Comparison of ENCODE assay signal across 8 mouse cellular contexts in the genomic region with DNA sequence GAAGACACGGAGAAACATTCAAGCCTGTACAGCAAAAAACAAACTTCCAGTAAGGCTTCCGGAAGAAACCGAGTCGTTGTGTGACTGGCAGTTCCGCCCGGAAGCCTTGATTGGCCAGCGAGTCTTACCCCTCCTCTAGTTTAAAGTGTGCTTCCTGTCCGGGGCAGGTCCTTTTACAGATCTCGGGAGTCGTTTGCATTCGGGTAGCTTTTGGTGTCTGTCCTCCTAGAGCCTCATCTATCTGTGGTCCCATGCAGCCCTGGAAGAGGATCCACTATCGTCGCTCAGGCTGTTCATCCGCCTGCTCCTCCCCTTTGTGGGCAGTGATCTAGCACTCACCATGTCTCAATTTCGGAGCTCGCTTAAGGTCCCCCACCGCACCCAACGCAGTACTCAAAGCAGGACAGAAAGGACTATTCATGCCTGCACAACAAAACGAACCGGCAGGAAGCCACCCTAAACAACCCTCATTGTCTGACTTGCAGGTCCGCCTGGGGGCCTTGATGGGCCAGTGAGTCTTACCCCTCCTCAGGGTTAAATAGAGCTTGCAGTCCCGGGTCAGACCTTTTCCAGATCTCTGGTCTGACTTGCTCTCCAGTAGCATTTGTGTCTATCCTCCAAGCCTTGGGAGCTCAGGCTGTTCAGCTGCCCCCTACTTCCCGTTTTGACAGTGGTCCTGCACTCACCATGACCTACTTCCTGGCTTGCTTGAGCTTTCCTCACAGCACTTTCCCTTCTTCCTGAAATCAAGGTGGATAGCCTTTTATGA. TPM values are rescaled to one million over a fixed set of nuclear protein-coding genes. Genes with fewer than 3 reads are reported as not detected.
DNase-seq lines count a peak whose midpoint lies in the region; ATAC-seq and TF ChIP-seq lines count a peak whose summit lies in the region.

Gene Zfp825, minus strand, starts transcription at position 82 of the 769 bp plus-strand sequence.

- H3K27me3 ChIP-seq in embryonic facial prominence, embryonic 15.5 days: no peaks in the 10 kb centered on the region
- no peaks in the 10 kb centered on the region for H3K27me3 ChIP-seq in limb, embryonic 14.5 days (ENCODE audit: control insufficient read depth, insufficient read depth, low read length)
- H3K27me3 ChIP-seq in midbrain, postnatal 0 days (ENCODE audit: insufficient read depth, low read length): no peaks in the 10 kb centered on the region

- TF ChIP-seq CTCF in bone marrow, adult 2 months (IDR thresholded peaks at IDR 0.05; ENCODE audit: control insufficient read depth, insufficient read depth, low read length): no peak
- TF ChIP-seq CTCF in midbrain, postnatal 0 days (IDR thresholded peaks at IDR 0.05): peak; percentile 25

- ATAC-seq in embryonic facial prominence, embryonic 15.5 days (ENCODE audit: insufficient number of reproducible peaks, low FRiP score, low TSS enrichment, low read depth): peak; percentile 93
- peak; percentile 97 for ATAC-seq in limb, embryonic 14.5 days (ENCODE audit: low FRiP score, low read depth)
- ATAC-seq in midbrain, postnatal 0 days (ENCODE audit: low FRiP score): peak; percentile 99

- H3K4me3 ChIP-seq in bone marrow, adult 2 months (replicated peaks; ENCODE audit: control insufficient read depth, low read depth, low read length): peak within 1 kb of the TSS; percentile 84
- H3K4me3 ChIP-seq in embryonic facial prominence, embryonic 15.5 days (replicated peaks): peak within 1 kb of the TSS; percentile 59
- H3K4me3 ChIP-seq in limb, embryonic 14.5 days (replicated peaks; ENCODE audit: low read length): peak within 1 kb of the TSS; percentile 60
- peak within 1 kb of the TSS; percentile 61 for H3K4me3 ChIP-seq in midbrain, postnatal 0 days (ENCODE audit: low read depth, low read length)

- 0 out of 2 replicates have a peak, but pooled peaks have one; percentile 30 for TF ChIP-seq POLR2A in bone marrow, adult 2 months (IDR thresholded peaks at IDR 0.05; ENCODE audit: borderline replicate concordance, control insufficient read depth, low read depth, low read length)
- TF ChIP-seq POLR2A in limb, embryonic 14.5 days (IDR thresholded peaks at IDR 0.05; ENCODE audit: borderline replicate concordance, extremely low read depth, insufficient read depth, insufficient read length): peak; percentile 45; the same call in 1 of the 2 replicates

- peak within 1 kb of the TSS; percentile 90 for H3K27ac ChIP-seq in bone marrow, adult 2 months (ENCODE audit: control insufficient read depth, insufficient read depth, low read depth, low read length, poor library complexity)
- peak within 1 kb of the TSS; percentile 90 for H3K27ac ChIP-seq in embryonic facial prominence, embryonic 15.5 days (replicated peaks)
- H3K27ac ChIP-seq in limb, embryonic 14.5 days (replicated peaks; ENCODE audit: low read depth, low read length): peak within 1 kb of the TSS; percentile 79
- peak within 1 kb of the TSS; percentile 87 for H3K27ac ChIP-seq in midbrain, postnatal 0 days (ENCODE audit: low read depth, low read length)

- no peaks in the 10 kb centered on the region for H3K9me3 ChIP-seq in embryonic facial prominence, embryonic 15.5 days (replicated peaks)
- H3K9me3 ChIP-seq in limb, embryonic 14.5 days (ENCODE audit: control insufficient read depth, low read length): no peaks in the 10 kb centered on the region
- H3K9me3 ChIP-seq in midbrain, postnatal 0 days (ENCODE audit: low read length): no peaks in the 10 kb centered on the region

- H3K36me3 ChIP-seq in embryonic facial prominence, embryonic 15.5 days: no peaks in the 10 kb centered on the region
- no peaks in the 10 kb centered on the region for H3K36me3 ChIP-seq in limb, embryonic 14.5 days (ENCODE audit: control insufficient read depth, insufficient read depth, low read length)
- H3K36me3 ChIP-seq in midbrain, postnatal 0 days (ENCODE audit: insufficient read depth, low read length): no peaks in the 10 kb centered on the region

- peak within 1 kb of the TSS; percentile 53 for H3K9ac ChIP-seq in embryonic facial prominence, embryonic 15.5 days
- H3K9ac ChIP-seq in limb, embryonic 14.5 days (ENCODE audit: low read depth, low read length, severe bottlenecking): peak within 1 kb of the TSS; percentile 78
- H3K9ac ChIP-seq in midbrain, postnatal 0 days (replicated peaks; ENCODE audit: low read length, poor library complexity, severe bottlenecking): peak within 1 kb of the TSS; percentile 87

- peak within 1 kb of the TSS; percentile 85 for H3K4me2 ChIP-seq in embryonic facial prominence, embryonic 15.5 days (replicated peaks)
- H3K4me2 ChIP-seq in limb, embryonic 14.5 days (replicated peaks; ENCODE audit: low read depth, low read length, severe bottlenecking): peak within 1 kb of the TSS; percentile 82
- H3K4me2 ChIP-seq in midbrain, postnatal 0 days (ENCODE audit: low read depth, low read length, poor library complexity, severe bottlenecking): peak within 1 kb of the TSS; percentile 83

- H3K4me1 ChIP-seq in bone marrow, adult 2 months (ENCODE audit: control insufficient read depth, insufficient read depth, low read length): peaks cover 2% of the 10 kb centered on the region; the same call in 1 of the 2 replicates
- no peaks in the 10 kb centered on the region for H3K4me1 ChIP-seq in embryonic facial prominence, embryonic 15.5 days
- H3K4me1 ChIP-seq in limb, embryonic 14.5 days (ENCODE audit: control insufficient read depth, insufficient read depth, low read length): no peaks in the 10 kb centered on the region
- H3K4me1 ChIP-seq in midbrain, postnatal 0 days (ENCODE audit: insufficient read depth, low read length): no peaks in the 10 kb centered on the region

- peak; percentile 92 for DNase-seq in 416B (ENCODE audit: low read depth)
- peak; percentile 74 for DNase-seq in heart, adult 8-10 months (ENCODE audit: low spot score)
- DNase-seq in kidney, adult 9 months: peak; percentile 85
- peak; percentile 90 for DNase-seq in limb, embryonic 14.5 days (ENCODE audit: low spot score)
- peak; percentile 93 for DNase-seq in midbrain, postnatal 0 days (ENCODE audit: low spot score)
- peak; percentile 21 to 47 for DNase-seq in spleen, postnatal 14 days (ENCODE audit: low spot score in 2 of 2)

- WGBS in bone marrow, adult 2 months: under 1% methylated on average over 23 of the region's 23 CpGs
- under 1% methylated on average over 23 of the region's 23 CpGs for WGBS in embryonic facial prominence, embryonic 15.5 days
- under 1% methylated on average over 23 of the region's 23 CpGs for WGBS in limb, embryonic 14.5 days
- under 1% methylated on average over 23 of the region's 23 CpGs for WGBS in midbrain, postnatal 0 days

RNA-seq across cellular contexts. Expression of gene Zfp825, which starts in this region (rescaled TPM):
- 9.6 and 14.5 TPM in 2 replicates for polyA plus RNA-seq in bone marrow, adult 2 months (2011; ENCODE audit: insufficient read depth, insufficient read length, low replicate concordance, missing spikeins)
- polyA plus RNA-seq in embryonic facial prominence, embryonic 15.5 days (2015; fragmentation: Nextera tagmentation; extraction: Ambion mirVana): 19.1 and 20.5 TPM in 2 replicates
- 1 to 10 TPM; 5.4 to 7.4 (median 5.9) TPM for total RNA-seq in heart, adult 8-10 months (2022)
- 6.4 and 9.9 TPM in 2 replicates for polyA plus RNA-seq in limb, embryonic 14.5 days (2012; rRNA removed)
- 20.1 and 21.1 TPM in 2 replicates for polyA plus RNA-seq in limb, embryonic 14.5 days (2014; fragmentation: Nextera tagmentation; extraction: Ambion mirVana)
- 4.1 and 7.4 TPM in 2 replicates for total RNA-seq in midbrain, postnatal 0 days (2014; rRNA removed)
- 9.9 and 11.4 TPM in 2 replicates for polyA plus RNA-seq in midbrain, postnatal 0 days (2015; fragmentation: Nextera tagmentation; extraction: Ambion mirVana)

Comparison
In these comparisons a context has a peak if more than half of its experiments do, and no peak if none do; other contexts are left out.
1. Peak in every context shown above with its lines: DNase-seq, ATAC-seq, H3K4me3 ChIP-seq and H3K27ac ChIP-seq.
2. DNase-seq: peak in every context shown above with its lines; median percentile 93 in midbrain, postnatal 0 days; 92 in 416B; 90 in limb, embryonic 14.5 days; 85 in kidney, adult 9 months; 74 in heart, adult 8-10 months; 34 in spleen, postnatal 14 days.